ENCODE assay signal across 8 mouse cellular contexts in genomic region chr9:75440796-75441666, GRCm38 (mm10). TPM values are rescaled to one million over a fixed set of nuclear protein-coding genes. Genes with fewer than 3 reads are reported as not detected.
DNase-seq lines count a peak whose midpoint lies in the region; ATAC-seq and TF ChIP-seq lines count a peak whose summit lies in the region.

Gene Leo1 (plus strand): TSS chr9:75441524.

- peaks cover 9% of the 10 kb centered on the region for H3K36me3 ChIP-seq in ES-E14 (ENCODE audit: control insufficient read depth, insufficient read depth, low read length, poor library complexity, severe bottlenecking)
- H3K36me3 ChIP-seq in forebrain, embryonic 16.5 days (ENCODE audit: control insufficient read depth, insufficient read depth): no peaks in the 10 kb centered on the region
- peaks cover 9% of the 10 kb centered on the region for H3K36me3 ChIP-seq in lung, embryonic 15.5 days

- H3K4me3 ChIP-seq in ES-E14 (ENCODE audit: insufficient read depth in 1 of 2, low read depth in 1 of 2, low read length in 2 of 2, poor library complexity in 1 of 2, severe bottlenecking in 1 of 2): peak within 1 kb of the TSS; percentile 95 to 100
- H3K4me3 ChIP-seq in forebrain, embryonic 16.5 days (replicated peaks; ENCODE audit: low read length): peak within 1 kb of the TSS; percentile 69
- H3K4me3 ChIP-seq in lung, embryonic 15.5 days: peak within 1 kb of the TSS; percentile 60

- ATAC-seq in forebrain, embryonic 16.5 days: peak; percentile 93
- peak; percentile 92 for ATAC-seq in lung, embryonic 15.5 days (ENCODE audit: borderline replicate concordance, extremely low read depth, low FRiP score, low TSS enrichment)

- in situ Hi-C loops in ES-E14 (cut with MboI; ENCODE audit: low sequenced_read_pairs in 2 of 2, unreplicated experiment in 2 of 2): no loop called here

- under 1% methylated on average over 45 of the region's 45 CpGs for WGBS in forebrain, embryonic 16.5 days
- under 1% methylated on average over 44 of the region's 45 CpGs for WGBS in lung, embryonic 15.5 days

- H3K4me1 ChIP-seq in ES-E14 (ENCODE audit: control insufficient read depth in 2 of 2, insufficient read depth in 2 of 2, low read length in 2 of 2, poor library complexity in 1 of 2): peaks cover 3 to 6% of the 10 kb centered on the region in 2 experiments; a peak in 2 of 4 replicates
- peaks cover 12% of the 10 kb centered on the region for H3K4me1 ChIP-seq in forebrain, embryonic 16.5 days (replicated peaks; ENCODE audit: control insufficient read depth, insufficient read depth, low read length)
- H3K4me1 ChIP-seq in lung, embryonic 15.5 days: peaks cover 12% of the 10 kb centered on the region

- no peaks in the 10 kb centered on the region for H3K9me3 ChIP-seq in ES-E14 (ENCODE audit: control insufficient read depth, insufficient read depth, low read depth, low read length)
- no peaks in the 10 kb centered on the region for H3K9me3 ChIP-seq in forebrain, embryonic 16.5 days (ENCODE audit: control insufficient read depth, low read length)
- no peaks in the 10 kb centered on the region for H3K9me3 ChIP-seq in lung, embryonic 15.5 days

- peak within 1 kb of the TSS; percentile 81 for H3K4me2 ChIP-seq in forebrain, embryonic 16.5 days (ENCODE audit: low read length)
- H3K4me2 ChIP-seq in lung, embryonic 15.5 days: peak within 1 kb of the TSS; percentile 68

- DNase-seq in ES-E14 (ENCODE audit: low read depth, low spot score): peak; percentile 77
- DNase-seq in cerebellum, adult 11-12 months: peak; percentile 93
- peak; percentile 87 for DNase-seq in heart, postnatal 4 days
- DNase-seq in layer of hippocampus, adult 8-10 months (ENCODE audit: low spot score in 2 of 2): peak; percentile 89 to 90
- peak; percentile 87 for DNase-seq in ovary, adult 18-20 months (ENCODE audit: low spot score)
- peak; percentile 91 for DNase-seq in thymus, postnatal 0 days (ENCODE audit: low spot score)

- H3K9ac ChIP-seq in ES-E14 (ENCODE audit: insufficient read depth, low read depth, low read length, poor library complexity, severe bottlenecking): peak within 1 kb of the TSS; percentile 94
- peak within 1 kb of the TSS; percentile 75 for H3K9ac ChIP-seq in forebrain, embryonic 16.5 days (replicated peaks; ENCODE audit: low read depth, low read length)
- peak within 1 kb of the TSS; percentile 62 for H3K9ac ChIP-seq in lung, embryonic 15.5 days

- H3K27ac ChIP-seq in ES-E14 (ENCODE audit: insufficient read depth, low read depth, low read length, poor library complexity, severe bottlenecking): peak within 1 kb of the TSS; percentile 57
- peak within 1 kb of the TSS; percentile 87 for H3K27ac ChIP-seq in forebrain, embryonic 16.5 days (ENCODE audit: low read length)
- peak within 1 kb of the TSS; percentile 81 for H3K27ac ChIP-seq in lung, embryonic 15.5 days

- no peaks in the 10 kb centered on the region for H3K27me3 ChIP-seq in forebrain, embryonic 16.5 days (replicated peaks; ENCODE audit: control insufficient read depth, insufficient read depth, low read length)
- no peaks in the 10 kb centered on the region for H3K27me3 ChIP-seq in lung, embryonic 15.5 days

TF ChIP-seq in ES-E14, 5 proteins besides CTCF, POLR2A, EP300 and RAD21:
- TF ChIP-seq ZNF384 (IDR thresholded peaks at IDR 0.05; ENCODE audit: low read depth, low read length): peak; percentile 64; the same call in 1 of the 2 replicates
- peak; percentile 18; the same call in 1 of the 2 replicates for TF ChIP-seq HCFC1 (IDR thresholded peaks at IDR 0.05; ENCODE audit: borderline replicate concordance, insufficient read depth, low read length)
- TF ChIP-seq CHD2 (IDR thresholded peaks at IDR 0.05; ENCODE audit: low read depth, low read length): no peak
- TF ChIP-seq MAFK (IDR thresholded peaks at IDR 0.05; ENCODE audit: insufficient read depth, low read depth, low read length): no peak
- TF ChIP-seq ZC3H11A (IDR thresholded peaks at IDR 0.05; ENCODE audit: borderline replicate concordance, low read depth, low read length): no peak
TF ChIP-seq in ES-E14: peak in this region for 2.

RNA-seq across cellular contexts. Expression of gene Leo1, which starts in this region (rescaled TPM):
- total RNA-seq in ES-E14 (2012; rRNA removed): 54.7 and 66.2 TPM in 2 replicates
- 41.9 and 43.7 TPM in 2 replicates for polyA plus RNA-seq in forebrain, embryonic 16.5 days (2015; fragmentation: Nextera tagmentation; extraction: Ambion mirVana)
- total RNA-seq in heart, postnatal 4 days (2021): 10 to 100 TPM; 23.1 to 25.4 TPM
- 10 to 100 TPM; 19.8 to 22.8 (median 21.1) TPM for total RNA-seq in layer of hippocampus, adult 8-10 months (2022)
- 37.3 and 38.1 TPM in 2 replicates for polyA plus RNA-seq in lung, embryonic 15.5 days (2015; fragmentation: Nextera tagmentation; extraction: Ambion mirVana)
- polyA plus RNA-seq in thymus, postnatal 0 days (2015; fragmentation: Nextera tagmentation; extraction: Ambion mirVana): 41.7 and 44.5 TPM in 2 replicates

Comparison
In these comparisons a context has a peak if more than half of its experiments do, and no peak if none do; other contexts are left out.
1. Peak in every context shown above with its lines: DNase-seq, ATAC-seq, H3K4me3 ChIP-seq and H3K27ac ChIP-seq.